Mouse (Mus musculus) C2C12 (cell line): ENCODE measurements at regions not wholly inside any gene's neighbourhood (a gene's known extent, or its start where the extent isn't known, plus 50 kb on each side); places are given as distances from the start of the nearest gene placed in this dataset.

Source experiments
- H3K27me3 ChIP-seq: one replicate; pipeline ENCODE4 v1.6.1; 2011; ENCODE audit not compliant: control insufficient read depth, insufficient read depth, insufficient read length
- H3K36me3 ChIP-seq: one replicate; pipeline ENCODE4 v1.6.1; 2011; ENCODE audit not compliant: control insufficient read depth, insufficient read depth
- H3K4me3 ChIP-seq: one replicate; pipeline ENCODE4 v1.5.1; 2011; ENCODE audit warnings: mild to moderate bottlenecking, control low read depth; ENCODE audit not compliant: poor library complexity, insufficient read depth, severe bottlenecking
- H3K79me2 ChIP-seq: one replicate; pipeline ENCODE4 v1.6.1; 2011; ENCODE audit not compliant: control insufficient read depth, insufficient read depth
- H3K79me3 ChIP-seq: one replicate; pipeline ENCODE4 v1.6.1; 2011; ENCODE audit warnings: low read depth, control low read depth
- H3ac ChIP-seq: one replicate; pipeline ENCODE3; 2011; ENCODE audit warnings: low read depth; ENCODE audit not compliant: control insufficient read depth, insufficient read length
- CEBPB ChIP-seq: IDR thresholded peaks from one replicate; pipeline ENCODE4 v1.6.1; 2011; ENCODE audit warnings: low read depth, mild to moderate bottlenecking, control low read depth, moderate library complexity
- CTCF ChIP-seq: IDR thresholded peaks from one replicate; pipeline ENCODE4 v1.5.1; 2011; ENCODE audit not compliant: control insufficient read depth, insufficient read depth, insufficient read length
- FOSL1 ChIP-seq: IDR thresholded peaks from one replicate; pipeline ENCODE4 v1.8.0; 2011; ENCODE audit warnings: mild to moderate bottlenecking, low read length; ENCODE audit not compliant: poor library complexity, insufficient read depth, severe bottlenecking
- MAX ChIP-seq: IDR thresholded peaks from one replicate; pipeline ENCODE4 v1.6.1; 2011; ENCODE audit warnings: mild to moderate bottlenecking, control low read depth
- MYOD1 ChIP-seq: IDR thresholded peaks from one replicate; pipeline ENCODE4 v1.6.1; 2011; ENCODE audit warnings: low read depth; ENCODE audit not compliant: control insufficient read depth, insufficient read length
- MYOG ChIP-seq: IDR thresholded peaks from one replicate; pipeline ENCODE4 v1.6.1; 2011; ENCODE audit not compliant: control insufficient read depth, insufficient read length; ENCODE audit errors: extremely low read depth
- USF1 ChIP-seq: IDR thresholded peaks from one replicate; pipeline ENCODE4 v1.6.1; 2011; ENCODE audit warnings: low read depth, mild to moderate bottlenecking, control low read depth, moderate library complexity

- Histone ChIP-seq H3K27me3 (no peaks in the 10 kb centered on the region), H3K4me3 (no peak overlapping the region), H3K79me3 (no peaks in the 10 kb centered on the region), H3K36me3 (no peaks in the 10 kb centered on the region), H3K79me2 (no peaks in the 10 kb centered on the region), H3ac (no peak overlapping the region)
- TF ChIP-seq USF1 (no peak), MYOG (no peak), MYOD1 (no peak), FOSL1 (no peak), CTCF (no peak), CEBPB (no peak), MAX (no peak)
Observed at GRCm38 (mm10) chr3:154440899-154441298, 110.4 kb upstream of the Lhx8 start.

GRCm38 (mm10) chr3:154430856-154431255 lies 100.4 kb upstream of the Lhx8 start:
- Histone ChIP-seq H3K79me2 (no peaks in the 10 kb centered on the region), H3K36me3 (no peaks in the 10 kb centered on the region), H3K27me3 (no peaks in the 10 kb centered on the region), H3K4me3 (no peak overlapping the region), H3K79me3 (no peaks in the 10 kb centered on the region), H3ac (no peak overlapping the region)
- TF ChIP-seq CEBPB, result no peak

- TF ChIP-seq CTCF (no peak), MYOG (no peak), MYOD1 (no peak), FOSL1 (no peak), MAX (no peak), CEBPB (no peak), USF1 (no peak)
- H3K4me3 ChIP-seq, result no peak overlapping the region
- H3K36me3 ChIP-seq, result no peaks in the 10 kb centered on the region
- no peaks in the 10 kb centered on the region for H3K79me3 ChIP-seq
- H3K79me2 ChIP-seq, result no peaks in the 10 kb centered on the region
- H3K27me3 ChIP-seq, result no peaks in the 10 kb centered on the region
- H3ac ChIP-seq, result no peak overlapping the region
Observed at GRCm38 (mm10) chr3:154429666-154430065, 99.2 kb upstream of the Lhx8 start.

GRCm38 (mm10) chr3:154424589-154424988 lies 94.1 kb upstream of the Lhx8 start:
- H3K79me3 ChIP-seq, result no peaks in the 10 kb centered on the region
- H3K36me3 ChIP-seq, result no peaks in the 10 kb centered on the region
- no peak overlapping the region for H3K4me3 ChIP-seq
- TF ChIP-seq USF1, result no peak
- TF ChIP-seq MYOG, result no peak
- TF ChIP-seq CTCF, result no peak
- TF ChIP-seq FOSL1, result no peak
- no peak for TF ChIP-seq MAX
- TF ChIP-seq CEBPB, result no peak
- TF ChIP-seq MYOD1, result no peak
- H3ac ChIP-seq, result no peak overlapping the region
- H3K27me3 ChIP-seq, result no peaks in the 10 kb centered on the region
- H3K79me2 ChIP-seq, result no peaks in the 10 kb centered on the region

DNA sequence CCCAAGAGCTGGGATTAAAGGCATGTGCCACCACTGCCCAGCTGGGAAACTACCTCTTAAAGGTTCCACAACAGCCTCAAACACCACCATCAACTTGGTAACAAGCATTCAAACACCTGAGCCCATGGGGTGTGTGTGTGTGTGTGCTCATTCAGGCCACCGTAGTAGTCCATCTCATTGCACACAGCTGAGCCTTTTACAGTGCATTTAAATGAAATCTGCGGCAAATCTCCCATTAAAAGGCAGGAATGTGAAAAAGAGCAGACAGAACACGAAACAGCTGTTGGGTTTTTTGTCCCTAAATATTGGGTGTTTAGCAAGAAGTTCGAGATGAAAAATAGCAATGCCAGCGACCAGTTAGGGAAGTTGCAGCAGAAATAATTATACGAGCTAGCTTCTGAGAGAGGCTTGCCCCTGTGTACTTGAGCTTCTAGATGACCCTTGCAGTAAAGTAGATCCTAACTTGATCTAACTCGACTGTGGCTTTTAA lies 91.0 kb upstream of the Lhx8 start:
- Histone ChIP-seq H3ac (no peak overlapping the region), H3K79me2 (no peaks in the 10 kb centered on the region), H3K79me3 (no peaks in the 10 kb centered on the region), H3K36me3 (no peaks in the 10 kb centered on the region), H3K27me3 (no peaks in the 10 kb centered on the region), H3K4me3 (no peak overlapping the region)
- TF ChIP-seq MYOG, result no peak
- no peak for TF ChIP-seq FOSL1
- no peak for TF ChIP-seq MAX
- no peak for TF ChIP-seq CTCF
- TF ChIP-seq CEBPB, result no peak
- TF ChIP-seq USF1, result no peak
- TF ChIP-seq MYOD1, result no peak

DNA sequence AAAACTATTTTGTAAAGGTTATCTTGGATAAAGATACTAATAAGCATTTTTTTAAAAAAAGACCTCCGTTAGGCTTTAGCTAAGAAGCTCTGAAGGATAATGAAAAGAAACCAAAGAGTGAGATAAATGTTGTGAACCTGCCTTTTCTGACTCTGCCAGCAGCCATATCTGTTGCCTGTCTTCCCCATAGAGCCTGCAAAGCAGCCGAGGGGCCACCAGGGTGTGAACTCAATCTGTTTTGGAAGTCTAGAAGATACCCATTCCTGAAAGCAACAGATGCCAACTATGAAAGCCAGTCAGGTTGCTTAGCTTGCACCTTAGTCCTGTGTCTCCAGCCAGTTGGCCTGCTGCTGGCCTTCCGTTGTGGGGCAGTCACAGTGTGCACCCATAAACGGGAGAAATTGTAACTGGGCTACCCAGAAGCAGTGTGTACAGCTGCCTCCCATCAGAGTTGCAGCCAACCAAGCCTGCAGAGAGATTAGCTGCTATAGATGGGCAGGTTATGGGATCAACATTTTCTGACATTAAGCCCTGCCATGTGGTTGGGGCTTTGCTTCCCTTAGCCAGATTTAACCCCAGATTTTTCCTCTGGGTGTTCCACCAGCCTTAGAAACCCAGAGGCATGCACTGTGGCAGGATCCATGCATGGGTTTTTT lies 87.8 kb upstream of the Lhx8 start:
- Histone ChIP-seq H3K79me3 (no peaks in the 10 kb centered on the region), H3ac (no peak overlapping the region), H3K79me2 (no peaks in the 10 kb centered on the region), H3K4me3 (no peak overlapping the region), H3K36me3 (no peaks in the 10 kb centered on the region), H3K27me3 (no peaks in the 10 kb centered on the region)
- no peak for TF ChIP-seq MYOG
- no peak for TF ChIP-seq CEBPB
- no peak for TF ChIP-seq MAX
- TF ChIP-seq MYOD1, result no peak
